Mouse (Mus musculus): ENCODE measurements around the gene Tctex1d1. TPM values are rescaled to one million over a fixed set of nuclear protein-coding genes. Genes with fewer than 3 reads are reported as not detected.

Gene Tctex1d1
- total and polyA plus RNA-seq, 3 experiments, result 0.20 TPM; not detected in 2

DNA sequence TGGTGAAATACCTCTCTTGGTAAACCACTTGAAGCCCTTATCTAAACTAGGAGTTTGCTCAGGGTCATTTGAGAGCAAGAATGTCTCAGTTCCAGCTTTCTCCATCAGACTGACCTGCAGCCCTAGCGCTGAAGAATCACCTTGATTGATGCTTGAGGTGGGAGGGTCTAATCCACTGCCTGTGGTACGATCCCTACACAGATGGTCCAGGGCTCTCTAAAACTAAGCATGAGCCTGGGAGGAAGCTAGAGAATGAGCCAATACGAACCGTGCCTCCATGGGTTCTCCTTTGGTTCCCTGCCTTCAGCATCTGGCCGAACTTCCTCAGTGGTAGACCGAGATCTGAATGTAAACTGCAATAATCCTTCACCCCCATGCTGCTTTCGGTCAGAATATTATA lies 49.3 kb downstream of the Tctex1d1 start:
- no peaks in the 10 kb centered on the region for H3K27me3 ChIP-seq (ENCODE audit: control insufficient read depth, insufficient read depth, low read length)
- H3K79me2 ChIP-seq (replicated peaks; ENCODE audit: control insufficient read depth, insufficient read depth, low read length), result no peaks in the 10 kb centered on the region
- no peak overlapping the region for H3K27ac ChIP-seq
- no peak overlapping the region for H3K9ac ChIP-seq (ENCODE audit: low read depth, low read length)
- H3K4me1 ChIP-seq (ENCODE audit: control insufficient read depth, insufficient read depth, low read length), result no peaks in the 10 kb centered on the region
- intact Hi-C loops (cut with DNase I), result no loop called here
- no peak overlapping the region for H3K4me3 ChIP-seq
- TF ChIP-seq EP300 (IDR thresholded peaks at IDR 0.05; ENCODE audit: insufficient read depth, low read depth, low read length), result no peak
- no peak for TF ChIP-seq POLR2A (IDR thresholded peaks at IDR 0.05; ENCODE audit: insufficient read depth, low read depth, low read length)
- H3K36me3 ChIP-seq (ENCODE audit: control insufficient read depth, insufficient read depth, low read length), result no peaks in the 10 kb centered on the region
- no peak for DNase-seq
- 77% methylated on average over 7 of the region's 7 CpGs for WGBS

DNA sequence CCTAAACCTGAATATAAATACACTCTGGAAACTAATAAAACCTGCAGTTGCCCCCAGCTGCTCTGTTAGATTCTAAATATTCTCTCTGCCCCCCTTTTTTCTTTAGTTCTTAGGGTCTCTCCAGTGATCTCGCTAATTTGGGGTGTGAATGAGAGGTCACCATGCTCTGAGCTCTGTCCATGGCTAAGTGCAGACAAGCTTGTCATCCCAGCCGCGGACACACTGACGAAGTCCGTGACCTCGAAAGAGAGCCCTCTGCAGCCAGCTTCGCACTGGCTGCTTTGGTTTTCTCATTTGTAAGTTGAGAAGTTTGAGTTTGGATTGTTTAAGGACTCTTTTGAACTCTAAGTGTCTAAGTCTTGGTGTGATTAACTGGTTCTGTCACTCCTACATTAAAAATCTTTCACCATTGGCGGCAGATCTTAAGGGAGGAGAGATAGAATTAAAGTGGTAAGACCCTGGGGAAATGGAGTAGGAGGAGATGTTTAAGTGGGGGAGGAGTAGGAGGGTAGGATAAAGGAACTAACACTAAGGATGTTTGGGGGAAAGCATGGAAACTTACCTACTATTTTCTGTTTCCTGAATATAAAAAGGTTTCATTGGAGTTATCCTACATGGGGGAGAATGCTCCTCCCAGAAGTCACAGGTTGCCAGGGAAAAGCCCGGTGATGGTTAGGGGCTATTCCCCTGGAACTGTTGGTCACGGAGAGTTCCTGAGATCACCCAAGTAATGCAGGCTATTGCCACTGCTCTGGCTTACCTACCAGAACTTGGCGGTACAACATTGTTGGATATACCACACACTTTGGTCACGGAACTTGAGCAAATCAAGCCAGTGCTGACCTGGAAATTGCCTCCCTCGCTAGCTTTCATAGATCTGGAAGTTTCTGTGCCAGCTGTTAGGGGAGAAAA lies 50.0 kb downstream of the Tctex1d1 start:
- Histone ChIP-seq H3K79me2 (replicated peaks; ENCODE audit: control insufficient read depth, insufficient read depth, low read length) (no peaks in the 10 kb centered on the region), H3K4me1 (ENCODE audit: control insufficient read depth, insufficient read depth, low read length) (no peaks in the 10 kb centered on the region), H3K9ac (ENCODE audit: low read depth, low read length) (no peak overlapping the region), H3K4me3 (no peak overlapping the region), H3K36me3 (ENCODE audit: control insufficient read depth, insufficient read depth, low read length) (no peaks in the 10 kb centered on the region), H3K27ac (no peak overlapping the region), H3K27me3 (ENCODE audit: control insufficient read depth, insufficient read depth, low read length) (no peaks in the 10 kb centered on the region)
- TF ChIP-seq POLR2A (IDR thresholded peaks at IDR 0.05; ENCODE audit: insufficient read depth, low read depth, low read length) (no peak), CTCF (IDR thresholded peaks at IDR 0.05) (no peak), EP300 (IDR thresholded peaks at IDR 0.05; ENCODE audit: insufficient read depth, low read depth, low read length) (no peak)
- intact Hi-C loops (cut with DNase I), result no loop called here
- DNase-seq, result no peak
- 66% methylated on average over 13 of the region's 13 CpGs for WGBS

DNA sequence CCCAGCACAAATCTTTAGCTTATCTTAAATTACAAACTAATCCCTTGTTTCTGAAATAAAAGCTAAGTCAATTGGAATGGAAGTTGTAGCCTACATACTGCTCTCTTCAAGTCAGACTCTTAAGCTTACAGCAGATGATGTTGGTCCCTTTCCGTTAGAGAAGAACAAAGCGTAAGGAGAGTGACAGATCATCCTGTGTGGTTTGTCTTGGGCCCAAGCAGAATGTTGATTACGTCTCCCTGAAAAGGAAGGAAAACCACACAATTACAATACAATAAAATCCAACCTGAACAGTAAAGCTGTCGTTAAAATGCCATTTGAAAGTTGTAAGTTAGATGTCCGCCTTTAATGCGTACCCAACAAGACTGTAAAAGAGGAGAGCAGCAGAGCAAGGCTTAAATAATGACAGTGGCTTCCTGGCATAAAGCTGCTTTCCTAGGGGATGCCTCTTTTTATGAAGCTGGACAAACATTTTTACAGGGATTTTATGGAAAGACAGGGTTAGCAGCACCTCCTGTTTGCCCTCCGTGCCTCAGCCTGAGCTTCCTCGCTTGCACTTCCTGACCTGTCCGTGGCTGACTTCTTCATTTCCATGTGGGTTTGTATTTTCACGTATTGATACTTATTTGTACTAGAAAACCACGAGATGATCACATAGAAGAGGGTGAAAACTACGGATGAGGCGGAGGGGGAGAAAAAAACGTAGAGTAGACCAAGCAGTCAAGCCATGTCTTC lies 60.9 kb downstream of the Tctex1d1 start:
- 77% methylated on average over 14 of the region's 14 CpGs for WGBS
- no peaks in the 10 kb centered on the region for H3K79me2 ChIP-seq (replicated peaks; ENCODE audit: control insufficient read depth, insufficient read depth, low read length)
- H3K27ac ChIP-seq, result no peak overlapping the region

DNA sequence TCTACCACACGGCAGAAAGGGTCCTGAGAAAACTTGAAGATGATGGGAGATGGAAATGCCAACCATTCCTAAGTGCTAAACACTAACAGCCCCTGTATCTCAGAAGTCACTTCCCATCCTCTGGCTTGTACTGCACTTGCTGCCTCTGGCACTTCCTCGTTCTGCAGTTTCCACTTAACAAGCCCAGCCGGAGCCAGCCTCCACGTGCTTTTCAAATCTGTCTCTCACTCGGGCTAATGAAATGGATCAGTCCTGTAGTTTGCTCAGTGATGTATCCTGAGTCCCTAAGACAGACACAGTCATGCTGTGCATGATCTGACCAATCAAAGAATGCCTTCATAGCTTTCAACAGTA lies 61.4 kb downstream of the Tctex1d1 start:
- no peak overlapping the region for H3K4me3 ChIP-seq
- WGBS, result 45% methylated on average over 5 of the region's 5 CpGs

More for the DNA sequence above, 60.9 kb downstream of the Tctex1d1 start:
- no peak overlapping the region for H3K9ac ChIP-seq (ENCODE audit: low read depth, low read length)
- H3K36me3 ChIP-seq (ENCODE audit: control insufficient read depth, insufficient read depth, low read length), result no peaks in the 10 kb centered on the region
- H3K27me3 ChIP-seq (ENCODE audit: control insufficient read depth, insufficient read depth, low read length), result no peaks in the 10 kb centered on the region
- TF ChIP-seq CTCF (IDR thresholded peaks at IDR 0.05), result no peak
- no peak for TF ChIP-seq EP300 (IDR thresholded peaks at IDR 0.05; ENCODE audit: insufficient read depth, low read depth, low read length)
- H3K4me1 ChIP-seq (ENCODE audit: control insufficient read depth, insufficient read depth, low read length), result no peaks in the 10 kb centered on the region
- intact Hi-C loops (cut with DNase I), result no loop called here
- DNase-seq, result no peak
- H3K4me3 ChIP-seq, result no peak overlapping the region

DNA sequence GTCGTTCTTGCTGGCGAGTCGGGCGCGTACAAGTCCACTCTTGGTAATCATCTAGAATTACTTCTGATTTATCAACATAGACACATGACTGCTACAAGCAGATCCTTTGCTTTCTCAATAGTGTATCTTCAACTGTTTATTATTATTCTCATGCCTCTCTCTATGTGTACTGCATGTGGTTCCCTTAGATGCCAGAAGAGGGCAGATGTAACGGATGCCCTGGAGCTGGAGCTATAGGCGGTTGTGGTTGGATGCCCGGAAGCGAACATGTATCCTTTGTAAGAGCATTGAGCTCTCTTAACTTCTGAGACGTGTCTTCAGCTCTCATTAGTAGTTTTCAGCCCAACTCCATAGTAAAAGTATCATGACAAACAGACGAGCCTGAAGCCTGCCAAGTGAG lies 64.6 kb downstream of the Tctex1d1 start:
- 93% methylated on average over 11 of the region's 11 CpGs for WGBS
- no peaks in the 10 kb centered on the region for H3K27me3 ChIP-seq (ENCODE audit: control insufficient read depth, insufficient read depth, low read length)
- no peak overlapping the region for H3K9ac ChIP-seq (ENCODE audit: low read depth, low read length)

More for the DNA sequence above, 61.4 kb downstream of the Tctex1d1 start:
- no peak for DNase-seq
- H3K27me3 ChIP-seq (ENCODE audit: control insufficient read depth, insufficient read depth, low read length), result no peaks in the 10 kb centered on the region
- no peak overlapping the region for H3K9ac ChIP-seq (ENCODE audit: low read depth, low read length)
- no peaks in the 10 kb centered on the region for H3K4me1 ChIP-seq (ENCODE audit: control insufficient read depth, insufficient read depth, low read length)
- no peaks in the 10 kb centered on the region for H3K79me2 ChIP-seq (replicated peaks; ENCODE audit: control insufficient read depth, insufficient read depth, low read length)
- TF ChIP-seq POLR2A (IDR thresholded peaks at IDR 0.05; ENCODE audit: insufficient read depth, low read depth, low read length) (no peak), EP300 (IDR thresholded peaks at IDR 0.05; ENCODE audit: insufficient read depth, low read depth, low read length) (no peak), CTCF (IDR thresholded peaks at IDR 0.05) (no peak)
- no peak overlapping the region for H3K27ac ChIP-seq
- no peaks in the 10 kb centered on the region for H3K36me3 ChIP-seq (ENCODE audit: control insufficient read depth, insufficient read depth, low read length)
- intact Hi-C loops (cut with DNase I), result no loop called here

DNA sequence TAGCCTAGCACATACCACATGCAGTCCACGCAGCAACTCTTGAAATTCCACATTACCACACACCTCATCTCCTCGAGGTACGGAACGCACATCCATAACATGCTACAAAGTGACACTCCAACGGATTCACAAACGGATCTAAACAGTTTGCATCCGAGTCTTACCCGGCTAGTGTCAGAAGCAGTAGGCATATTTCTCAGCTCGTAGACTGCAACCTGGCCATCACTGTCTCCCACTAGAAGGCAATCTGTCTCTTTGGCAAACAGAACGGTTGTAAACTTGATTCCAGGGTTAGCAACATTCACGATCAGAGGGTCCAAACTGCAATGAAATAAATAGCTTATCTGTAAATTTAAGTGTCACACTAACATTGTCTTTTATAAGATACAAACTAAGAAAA lies 69.6 kb downstream of the Tctex1d1 start:
- Histone ChIP-seq H3K36me3 (ENCODE audit: control insufficient read depth, insufficient read depth, low read length) (no peaks in the 10 kb centered on the region), H3K4me1 (ENCODE audit: control insufficient read depth, insufficient read depth, low read length) (no peaks in the 10 kb centered on the region), H3K79me2 (replicated peaks; ENCODE audit: control insufficient read depth, insufficient read depth, low read length) (no peaks in the 10 kb centered on the region), H3K9ac (ENCODE audit: low read depth, low read length) (no peak overlapping the region), H3K4me3 (no peak overlapping the region), H3K27ac (no peak overlapping the region), H3K27me3 (ENCODE audit: control insufficient read depth, insufficient read depth, low read length) (no peaks in the 10 kb centered on the region)
- TF ChIP-seq EP300 (IDR thresholded peaks at IDR 0.05; ENCODE audit: insufficient read depth, low read depth, low read length) (no peak), CTCF (IDR thresholded peaks at IDR 0.05) (no peak)
- 84% methylated on average over 11 of the region's 11 CpGs for WGBS
- intact Hi-C loops (cut with DNase I), result no loop called here
- DNase-seq, result no peak

More for the DNA sequence above, 64.6 kb downstream of the Tctex1d1 start:
- TF ChIP-seq EP300 (IDR thresholded peaks at IDR 0.05; ENCODE audit: insufficient read depth, low read depth, low read length), result no peak
- TF ChIP-seq CTCF (IDR thresholded peaks at IDR 0.05), result peak; percentile 28
- Histone ChIP-seq H3K36me3 (ENCODE audit: control insufficient read depth, insufficient read depth, low read length) (no peaks in the 10 kb centered on the region), H3K4me1 (ENCODE audit: control insufficient read depth, insufficient read depth, low read length) (no peaks in the 10 kb centered on the region), H3K79me2 (replicated peaks; ENCODE audit: control insufficient read depth, insufficient read depth, low read length) (no peaks in the 10 kb centered on the region), H3K4me3 (no peak overlapping the region), H3K27ac (no peak overlapping the region)
- intact Hi-C loops (cut with DNase I), result no loop called here
- DNase-seq, result no peak

Other genes starting within 250 kb of the Tctex1d1 start
- gene Sgip1, start 237.3 kb upstream of the Tctex1d1 start, total RNA-seq (2021), result 1 to 10 TPM; 1.7 to 2.0 TPM
- gene Sgip1, start 237.3 kb upstream of the Tctex1d1 start, polyA plus RNA-seq (2012; rRNA removed), result 0.57 and 0.70 TPM in 2 replicates
- not detected for gene Insl5, start 48.2 kb downstream of the Tctex1d1 start, total RNA-seq (2021)
- gene Insl5, start 48.2 kb downstream of the Tctex1d1 start, polyA plus RNA-seq (2012; rRNA removed), result not detected in 2 replicates
- 10 to 100 TPM; 32.0 to 36.9 TPM for gene Mier1, start 135.8 kb downstream of the Tctex1d1 start, total RNA-seq (2021)
- gene Mier1, start 135.8 kb downstream of the Tctex1d1 start, polyA plus RNA-seq (2012; rRNA removed), result 7.0 and 12.5 TPM in 2 replicates
- 1 to 10 TPM; 1.1 to 1.3 TPM for gene Wdr78, start 135.9 kb downstream of the Tctex1d1 start, total RNA-seq (2021)
- 0.29 and 0.37 TPM in 2 replicates for gene Wdr78, start 135.9 kb downstream of the Tctex1d1 start, polyA plus RNA-seq (2012; rRNA removed)
- gene Slc35d1, start 236.6 kb downstream of the Tctex1d1 start, total RNA-seq (2021), result 1 to 10 TPM; 7.6 to 8.0 TPM
- 3.9 and 7.3 TPM in 2 replicates for gene Slc35d1, start 236.6 kb downstream of the Tctex1d1 start, polyA plus RNA-seq (2012; rRNA removed)